In the genomic region with DNA sequence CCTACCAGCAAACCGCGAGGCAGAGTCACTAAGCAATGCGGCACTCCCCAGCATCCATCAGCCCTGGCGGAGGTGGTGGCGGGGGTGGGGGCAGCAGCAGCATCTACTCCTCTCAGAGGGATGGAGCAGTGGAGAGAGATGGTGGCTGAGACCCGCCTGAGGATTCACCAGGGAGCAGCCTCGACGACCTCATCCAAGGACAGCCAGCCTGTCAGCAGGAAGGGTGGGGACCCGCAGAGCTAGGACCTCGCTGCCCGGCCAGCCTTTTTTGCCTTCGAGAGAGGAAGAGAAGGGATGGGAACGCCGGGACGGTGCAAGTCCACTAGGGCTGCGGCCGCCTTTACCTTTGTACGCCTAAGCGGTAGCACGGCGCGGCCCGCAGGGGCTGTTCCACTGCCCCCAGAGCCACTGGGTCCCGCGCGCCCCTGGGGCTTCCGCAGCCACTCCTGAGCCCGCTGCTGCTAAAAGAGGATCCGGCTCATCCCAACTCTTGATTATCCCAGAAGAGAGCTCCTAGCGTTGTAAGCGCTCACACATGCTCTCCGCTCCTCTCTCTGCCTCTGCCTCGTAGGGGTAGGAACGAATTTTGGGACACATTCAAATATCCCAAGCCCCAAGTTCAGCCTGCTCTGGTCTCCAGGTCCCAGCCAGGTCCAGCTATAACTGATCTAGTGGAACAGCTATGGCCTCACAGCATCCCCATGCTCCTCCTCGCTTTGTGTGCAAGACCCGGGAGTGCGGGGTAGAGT, we compare ENCODE assay signal across 8 mouse cellular contexts. TPM values are rescaled to one million over a fixed set of nuclear protein-coding genes. Genes with fewer than 3 reads are reported as not detected.
A peak's percentile ranks its signal among the peaks of the same experiment; 100 is the strongest.
DNase-seq lines count a peak whose midpoint lies in the region; ATAC-seq lines count a peak whose summit lies in the region.

A gene (minus strand): TSS at position 639 of the 749 bp plus-strand sequence.

- H3K9ac ChIP-seq in kidney, embryonic 16.5 days (replicated peaks; ENCODE audit: low read length), result peak within 1 kb of the TSS; percentile 38; the same call in 1 of the 2 replicates
- H3K9ac ChIP-seq in embryonic facial prominence, embryonic 15.5 days, result no peak within 1 kb of the TSS
- peak within 1 kb of the TSS; percentile 91 for H3K9ac ChIP-seq in hindbrain, embryonic 16.5 days (ENCODE audit: low read depth, low read length)
- H3K9ac ChIP-seq in limb, embryonic 11.5 days (ENCODE audit: low read length), result peak within 1 kb of the TSS; percentile 24; the same call in 1 of the 2 replicates

- WGBS in kidney, embryonic 16.5 days, result 5% methylated on average over 37 of the region's 37 CpGs
- under 1% methylated on average over 37 of the region's 37 CpGs for WGBS in embryonic facial prominence, embryonic 15.5 days
- WGBS in hindbrain, embryonic 16.5 days, result under 1% methylated on average over 29 of the region's 37 CpGs
- 2% methylated on average over 37 of the region's 37 CpGs for WGBS in limb, embryonic 11.5 days

- no peaks in the 10 kb centered on the region for H3K36me3 ChIP-seq in kidney, embryonic 16.5 days (ENCODE audit: insufficient read depth, low read length)
- no peaks in the 10 kb centered on the region for H3K36me3 ChIP-seq in embryonic facial prominence, embryonic 15.5 days
- H3K36me3 ChIP-seq in hindbrain, embryonic 16.5 days (ENCODE audit: control insufficient read depth, insufficient read depth, low read length), result no peaks in the 10 kb centered on the region
- no peaks in the 10 kb centered on the region for H3K36me3 ChIP-seq in limb, embryonic 11.5 days (ENCODE audit: control insufficient read depth, insufficient read depth, low read length)

- ATAC-seq in kidney, embryonic 16.5 days (ENCODE audit: low FRiP score, low TSS enrichment), result peak; percentile 67; the same call in 1 of the 2 replicates
- 0 out of 2 replicates have a peak, but pooled peaks have one; percentile 34 for ATAC-seq in embryonic facial prominence, embryonic 15.5 days (ENCODE audit: insufficient number of reproducible peaks, low FRiP score, low TSS enrichment, low read depth)
- ATAC-seq in hindbrain, embryonic 16.5 days, result peak; percentile 94
- ATAC-seq in limb, embryonic 11.5 days (ENCODE audit: insufficient number of reproducible peaks, low FRiP score, low TSS enrichment, low read depth), result peak; percentile 76; the same call in 1 of the 2 replicates
- no peak for ATAC-seq in monocyte, adult 5-6 weeks (replicated peaks; ENCODE audit: insufficient number of reproducible peaks, low FRiP score, low TSS enrichment, poor library complexity, severe bottlenecking)

- H3K27me3 ChIP-seq in kidney, embryonic 16.5 days (ENCODE audit: insufficient read depth, low read length), result peaks cover 15% of the 10 kb centered on the region; the same call in 1 of the 2 replicates
- 0 out of 2 replicates have a peak, but pooled peaks cover 3% of the 10 kb centered on the region for H3K27me3 ChIP-seq in embryonic facial prominence, embryonic 15.5 days
- H3K27me3 ChIP-seq in hindbrain, embryonic 16.5 days (replicated peaks; ENCODE audit: control insufficient read depth, insufficient read depth, low read length), result no peaks in the 10 kb centered on the region
- H3K27me3 ChIP-seq in limb, embryonic 11.5 days (ENCODE audit: control insufficient read depth, insufficient read depth, low read length), result 0 out of 2 replicates have a peak, but pooled peaks cover 4% of the 10 kb centered on the region

- H3K9me3 ChIP-seq in kidney, embryonic 16.5 days (ENCODE audit: low read length), result no peaks in the 10 kb centered on the region
- no peaks in the 10 kb centered on the region for H3K9me3 ChIP-seq in embryonic facial prominence, embryonic 15.5 days (replicated peaks)
- no peaks in the 10 kb centered on the region for H3K9me3 ChIP-seq in hindbrain, embryonic 16.5 days (ENCODE audit: control insufficient read depth, low read length)
- no peaks in the 10 kb centered on the region for H3K9me3 ChIP-seq in limb, embryonic 11.5 days (ENCODE audit: control insufficient read depth, low read length)

- no peak within 1 kb of the TSS for H3K27ac ChIP-seq in kidney, embryonic 16.5 days (ENCODE audit: low read length)
- no peak within 1 kb of the TSS for H3K27ac ChIP-seq in embryonic facial prominence, embryonic 15.5 days (replicated peaks)
- peak within 1 kb of the TSS; percentile 93 for H3K27ac ChIP-seq in hindbrain, embryonic 16.5 days (ENCODE audit: low read depth, low read length)
- no peak within 1 kb of the TSS for H3K27ac ChIP-seq in limb, embryonic 11.5 days (replicated peaks; ENCODE audit: low read depth, low read length)

- H3K4me2 ChIP-seq in kidney, embryonic 16.5 days (replicated peaks; ENCODE audit: low read depth, low read length), result peak within 1 kb of the TSS; percentile 70
- H3K4me2 ChIP-seq in embryonic facial prominence, embryonic 15.5 days (replicated peaks), result peak within 1 kb of the TSS; percentile 56
- peak within 1 kb of the TSS; percentile 80 for H3K4me2 ChIP-seq in hindbrain, embryonic 16.5 days (ENCODE audit: low read length)
- peak within 1 kb of the TSS; percentile 71 for H3K4me2 ChIP-seq in limb, embryonic 11.5 days (ENCODE audit: low read depth, severe bottlenecking)

- peak within 1 kb of the TSS; percentile 40 for H3K4me3 ChIP-seq in kidney, embryonic 16.5 days (ENCODE audit: low read length)
- peak within 1 kb of the TSS; percentile 33 for H3K4me3 ChIP-seq in embryonic facial prominence, embryonic 15.5 days (replicated peaks)
- peak within 1 kb of the TSS; percentile 71 for H3K4me3 ChIP-seq in hindbrain, embryonic 16.5 days (ENCODE audit: low read length)
- peak within 1 kb of the TSS; percentile 29 for H3K4me3 ChIP-seq in limb, embryonic 11.5 days (ENCODE audit: low read depth, low read length)

- DNase-seq in kidney, adult 8-10 months, result no peak
- DNase-seq in adrenal gland, postnatal 14 days, result peak; percentile 10
- DNase-seq in limb, embryonic 11.5 days (ENCODE audit: low spot score), result peak; percentile 44
- DNase-seq in right cerebral cortex, postnatal 14 days, result peak; percentile 85

- H3K4me1 ChIP-seq in kidney, embryonic 16.5 days (ENCODE audit: insufficient read depth, low read length), result no peaks in the 10 kb centered on the region
- no peaks in the 10 kb centered on the region for H3K4me1 ChIP-seq in embryonic facial prominence, embryonic 15.5 days
- H3K4me1 ChIP-seq in hindbrain, embryonic 16.5 days (ENCODE audit: control insufficient read depth, insufficient read depth, low read depth, low read length), result 0 out of 2 replicates have a peak, but pooled peaks cover 4% of the 10 kb centered on the region
- no peaks in the 10 kb centered on the region for H3K4me1 ChIP-seq in limb, embryonic 11.5 days (ENCODE audit: control insufficient read depth, insufficient read depth, low read length)

RNA-seq across cellular contexts. Expression of the gene that starts here (rescaled TPM):
- 0.46 TPM in 1 of 2 replicates, not detected in the other for polyA plus RNA-seq in kidney, embryonic 16.5 days (2015; fragmentation: Nextera tagmentation; extraction: Ambion mirVana)
- 1.5 TPM in 1 of 2 replicates, not detected in the other for total RNA-seq in adrenal gland, postnatal 14 days (2021)
- 0.07 TPM in 1 of 2 replicates, not detected in the other for polyA plus RNA-seq in embryonic facial prominence, embryonic 15.5 days (2015; fragmentation: Nextera tagmentation; extraction: Ambion mirVana)
- 22.3 and 23.1 TPM in 2 replicates for polyA plus RNA-seq in hindbrain, embryonic 16.5 days (2015; fragmentation: Nextera tagmentation; extraction: Ambion mirVana)
- polyA plus RNA-seq in limb, embryonic 11.5 days (2014; fragmentation: Nextera tagmentation; extraction: Ambion mirVana), result not detected in 2 replicates
- total RNA-seq in monocyte, adult 5-6 weeks (2017), result not detected in 3 replicates

Comparison
In these comparisons a context has a peak if more than half of its experiments do, and no peak if none do; other contexts are left out.
1. RNA of the gene that starts here (polyA plus RNA-seq): 22.3 to 23.1 TPM in hindbrain, embryonic 16.5 days; 0.07 TPM in embryonic facial prominence, embryonic 15.5 days, 0.46 TPM in kidney, embryonic 16.5 days and not detected in limb, embryonic 11.5 days; every median in the first group is over 10 times any median in the second.
2. Peak in ATAC-seq, H3K4me3 ChIP-seq, H3K9ac ChIP-seq and H3K4me2 ChIP-seq in kidney, embryonic 16.5 days; RNA of the gene not detected or under 1 TPM.
3. Peak in ATAC-seq, H3K4me3 ChIP-seq and H3K4me2 ChIP-seq in embryonic facial prominence, embryonic 15.5 days; RNA of the gene not detected or under 1 TPM.
4. Peak in DNase-seq, ATAC-seq, H3K4me3 ChIP-seq, H3K9ac ChIP-seq and H3K4me2 ChIP-seq in limb, embryonic 11.5 days; RNA of the gene not detected or under 1 TPM.
5. DNase-seq: peak in adrenal gland, postnatal 14 days (single experiment) and right cerebral cortex, postnatal 14 days (single experiment); none in kidney, adult 8-10 months (0 of 2).
6. Peak in every context shown above with its lines, with median percentiles within 50 percentile points of each other: H3K4me2 ChIP-seq and H3K4me3 ChIP-seq.